Mouse (Mus musculus) small intestine, adult 2 months (tissue): ENCODE measurements around the gene Gabbr2. TPM values are rescaled to one million over a fixed set of nuclear protein-coding genes. Genes with fewer than 3 reads are reported as not detected.

ENCODE experiments used
- H3K27ac ChIP-seq: fragments of 200-500 bp; 2 replicates; pipeline ENCODE4 v1.5.1; 2012; ENCODE audit warnings: low read depth, low read length, control low read depth, inconsistent platforms; ENCODE audit not compliant: insufficient read depth
- H3K27me3 ChIP-seq: fragments of 200-500 bp; 2 replicates; pipeline ENCODE4 v1.6.1; 2012; ENCODE audit warnings: mild to moderate bottlenecking, moderate library complexity, low read length, inconsistent platforms; ENCODE audit not compliant: control insufficient read depth, insufficient read depth
- H3K36me3 ChIP-seq: fragments of 200-500 bp; 2 replicates; pipeline ENCODE4 v1.6.1; 2012; ENCODE audit warnings: mild to moderate bottlenecking, low read length, control low read depth, inconsistent platforms; ENCODE audit not compliant: control insufficient read depth, insufficient read depth
- H3K4me1 ChIP-seq: fragments of 200-500 bp; 2 replicates; pipeline ENCODE4 v1.6.1; 2012; ENCODE audit warnings: low read length, inconsistent platforms, mixed read lengths; ENCODE audit not compliant: control insufficient read depth, insufficient read depth, insufficient read length
- H3K4me3 ChIP-seq: fragments of 200-500 bp; 2 replicates; pipeline ENCODE4 v1.5.1; 2012; ENCODE audit warnings: low read depth, mild to moderate bottlenecking, control low read depth, inconsistent platforms, low read length, moderate library complexity
- CTCF ChIP-seq: fragments of 200-500 bp; IDR thresholded peaks from 2 replicates; pipeline ENCODE4 v1.5.1; 2012; ENCODE audit warnings: low read depth, mild to moderate bottlenecking, control low read depth, inconsistent platforms, low read length, moderate library complexity, mixed read lengths; ENCODE audit not compliant: insufficient replicate concordance, insufficient read length; ENCODE audit errors: extremely low read depth
- POLR2A ChIP-seq: fragments of 200-500 bp; IDR thresholded peaks from 2 replicates; pipeline ENCODE4 v1.6.1; 2012; ENCODE audit warnings: low read depth, mild to moderate bottlenecking, control low read depth, inconsistent platforms, low read length, moderate library complexity
- WGBS: fragments of 180-500 bp; shearing (Covaris S2); methylation state at CpG from one replicate; pipeline ENCODE4 v1.1.7; 2018; 5-methylcytosine and 5-hydroxymethylcytosine counted together
- polyA plus RNA-seq: library from polyadenylated mRNA; depleted of rRNA; stranded (reverse); fragments of >200 nt; gene quantifications from 2 replicates; pipeline ENCODE4 v1.2.3, GENCODE M21; 2012

Gene Gabbr2
- polyA plus RNA-seq, 1 experiment: 0.74 TPM

DNA sequence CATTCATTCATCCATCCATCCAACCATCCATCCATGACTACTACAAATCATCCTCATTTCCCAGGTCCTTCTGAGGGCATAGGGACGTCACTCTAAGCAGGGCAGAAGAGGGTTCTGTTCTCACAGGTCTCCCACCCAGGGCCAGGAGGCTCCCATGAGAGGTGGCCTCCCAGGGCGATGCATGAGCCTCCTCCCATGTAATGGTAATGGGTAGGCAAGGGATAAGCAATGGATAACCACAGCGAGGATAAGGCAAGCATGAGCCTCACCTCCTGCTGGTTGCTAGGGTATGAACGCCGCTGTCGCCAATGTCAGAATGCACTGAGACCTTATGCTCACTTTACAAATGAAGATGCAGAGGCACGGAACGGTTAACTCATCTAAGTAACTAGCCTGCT, 301.7 kb downstream of the Gabbr2 start:
- Histone ChIP-seq H3K27me3 (no peaks in the 10 kb centered on the region), H3K4me1 (no peaks in the 10 kb centered on the region), H3K4me3 (no peak overlapping the region), H3K27ac (no peak overlapping the region), H3K36me3 (no peaks in the 10 kb centered on the region)
- TF ChIP-seq POLR2A (no peak), CTCF (no peak)
- WGBS: 77% methylated on average over 8 of the region's 8 CpGs

DNA sequence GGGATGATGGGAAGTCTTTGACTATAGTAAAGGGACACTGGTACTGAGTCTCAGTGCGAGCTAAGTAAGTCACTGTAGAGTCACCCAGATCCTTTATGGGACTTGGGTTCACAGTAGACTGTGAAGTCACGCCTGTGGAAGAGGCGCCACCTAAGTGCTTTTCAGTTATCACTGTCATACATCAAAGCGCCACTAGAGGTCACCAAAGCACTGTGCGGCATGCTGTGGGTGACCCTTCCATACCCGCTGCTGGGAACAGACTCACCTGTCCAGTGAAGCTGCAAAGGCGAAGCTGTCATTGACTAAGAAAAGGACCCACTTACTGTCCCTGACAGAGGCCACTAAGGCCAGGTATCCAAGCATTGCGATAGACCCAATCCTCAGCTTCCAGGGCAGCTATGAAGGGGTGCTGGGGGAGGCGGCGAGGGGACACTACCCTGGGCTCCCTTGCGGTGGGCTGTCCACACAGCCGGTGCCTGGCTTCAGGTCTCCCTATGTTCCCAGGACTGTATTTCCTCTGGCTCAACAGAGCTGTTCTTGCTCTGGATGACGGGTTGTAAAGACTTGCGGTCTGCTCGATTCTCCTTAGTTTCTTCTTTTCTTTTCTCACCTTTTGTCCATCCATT, 302.2 kb downstream of the Gabbr2 start:
- H3K36me3 ChIP-seq: no peaks in the 10 kb centered on the region
- no peaks in the 10 kb centered on the region for H3K4me1 ChIP-seq
- 43% methylated on average over 15 of the region's 15 CpGs for WGBS
- H3K27ac ChIP-seq: no peak overlapping the region
- no peak for TF ChIP-seq POLR2A
- TF ChIP-seq CTCF: peak; percentile 91; the same call in 1 of the 2 replicates
- H3K27me3 ChIP-seq: no peaks in the 10 kb centered on the region
- no peak overlapping the region for H3K4me3 ChIP-seq

DNA sequence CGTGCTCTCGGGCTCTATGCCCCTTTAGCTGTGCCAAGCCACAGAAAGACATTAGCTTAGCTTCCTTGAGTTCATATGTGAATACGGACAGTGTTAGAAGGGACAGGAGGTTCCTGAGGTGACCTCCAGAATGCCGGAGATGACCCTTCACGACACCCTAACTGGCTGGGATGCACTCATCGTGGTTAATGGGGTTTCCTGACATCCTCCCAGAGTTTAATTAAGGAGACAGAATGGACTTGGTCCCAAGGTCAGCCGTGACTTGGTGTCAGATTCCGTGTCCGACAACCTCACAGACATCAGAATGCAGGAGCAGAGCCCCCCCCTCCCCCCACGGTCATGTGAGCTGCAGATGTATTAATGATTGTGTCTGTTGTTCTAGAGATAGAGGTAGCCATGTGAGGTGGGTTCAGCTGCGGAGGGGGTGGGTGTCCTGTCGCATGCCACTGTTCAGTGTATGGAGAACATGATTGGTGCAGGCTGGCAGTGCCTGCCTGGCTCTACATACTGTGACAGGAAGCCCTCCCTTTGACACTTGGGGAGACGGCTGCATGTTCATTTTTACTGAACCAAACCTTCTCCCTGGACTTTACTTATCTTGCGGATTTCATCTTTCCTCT, 303.4 kb downstream of the Gabbr2 start:
- H3K27me3 ChIP-seq: no peaks in the 10 kb centered on the region
- no peaks in the 10 kb centered on the region for H3K36me3 ChIP-seq
- H3K4me3 ChIP-seq: no peak overlapping the region
- WGBS: 76% methylated on average over 14 of the region's 14 CpGs
- H3K27ac ChIP-seq: no peak overlapping the region
- TF ChIP-seq POLR2A: no peak
- TF ChIP-seq CTCF: no peak
- H3K4me1 ChIP-seq: no peaks in the 10 kb centered on the region

DNA sequence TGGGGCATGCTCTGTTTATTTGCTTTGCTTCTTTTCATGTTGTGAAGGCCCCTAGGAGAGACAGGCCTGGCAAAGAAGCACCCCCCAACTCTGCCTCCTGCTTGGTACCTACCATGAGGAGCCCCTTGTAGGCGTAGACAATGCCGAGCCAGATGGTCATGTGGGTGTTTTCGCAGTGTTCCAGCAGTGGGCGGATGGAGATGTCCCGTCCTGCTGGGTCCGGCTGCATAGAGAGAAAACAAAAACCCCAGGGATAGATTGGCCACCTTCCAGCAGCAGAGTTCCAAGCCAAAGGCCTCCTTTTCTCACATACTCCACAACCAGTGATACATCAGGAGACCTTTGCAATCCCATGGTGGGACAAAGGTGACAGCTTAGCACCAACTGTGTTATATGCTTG, 307.5 kb downstream of the Gabbr2 start:
- Histone ChIP-seq H3K27me3 (no peaks in the 10 kb centered on the region), H3K36me3 (no peaks in the 10 kb centered on the region), H3K27ac (no peak overlapping the region), H3K4me1 (no peaks in the 10 kb centered on the region), H3K4me3 (no peak overlapping the region)
- TF ChIP-seq CTCF (no peak), POLR2A (no peak)
- 60% methylated on average over 6 of the region's 6 CpGs for WGBS

DNA sequence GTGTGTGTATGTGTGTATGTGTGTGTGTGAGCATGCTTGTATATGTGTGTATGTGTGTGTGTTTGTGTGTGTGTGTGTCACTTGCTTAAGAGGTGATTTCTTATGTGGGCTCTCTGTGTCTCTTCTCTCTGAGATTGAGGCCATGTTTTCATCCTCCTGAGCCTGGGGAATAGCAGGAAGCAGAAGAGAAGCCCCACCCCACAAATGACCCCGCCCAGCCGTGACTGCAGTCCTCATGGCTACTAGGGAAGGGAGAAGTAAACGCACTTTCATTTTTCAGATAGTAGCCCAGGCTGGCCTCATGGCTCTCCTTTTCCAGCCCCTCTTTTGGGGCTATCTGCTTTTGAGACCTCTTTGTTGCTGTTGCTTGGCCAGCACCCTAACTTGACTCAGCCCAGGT, 315.0 kb downstream of the Gabbr2 start:
- Histone ChIP-seq H3K27ac (no peak overlapping the region), H3K4me1 (no peaks in the 10 kb centered on the region), H3K4me3 (no peak overlapping the region), H3K27me3 (no peaks in the 10 kb centered on the region), H3K36me3 (no peaks in the 10 kb centered on the region)
- no peak for TF ChIP-seq CTCF
- no peak for TF ChIP-seq POLR2A
- 22% methylated on average over 3 of the region's 3 CpGs for WGBS

DNA sequence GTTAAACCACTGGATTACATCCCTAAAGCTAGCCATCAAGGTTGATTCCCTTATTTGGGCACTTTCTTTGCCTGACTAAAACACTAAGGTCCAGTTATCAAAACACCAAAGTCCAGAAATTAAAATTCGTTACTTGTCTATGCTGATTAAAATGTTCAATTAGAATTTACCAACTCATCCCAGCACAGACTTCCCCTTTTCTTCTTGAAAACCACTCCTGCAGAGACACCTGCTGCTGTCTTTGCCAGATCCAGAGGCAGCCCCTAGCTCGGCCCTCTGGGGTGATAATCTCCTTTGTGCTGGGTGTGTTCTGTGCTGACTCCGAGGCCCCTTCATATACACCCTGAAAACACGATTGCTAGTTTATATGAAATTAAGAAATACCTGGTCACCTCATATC, 315.7 kb downstream of the Gabbr2 start:
- no peaks in the 10 kb centered on the region for H3K36me3 ChIP-seq
- no peaks in the 10 kb centered on the region for H3K27me3 ChIP-seq
- H3K27ac ChIP-seq: no peak overlapping the region
- H3K4me1 ChIP-seq: no peaks in the 10 kb centered on the region
- TF ChIP-seq CTCF (no peak), POLR2A (no peak)
- no peak overlapping the region for H3K4me3 ChIP-seq
- WGBS: 52% methylated on average over 4 of the region's 4 CpGs

DNA sequence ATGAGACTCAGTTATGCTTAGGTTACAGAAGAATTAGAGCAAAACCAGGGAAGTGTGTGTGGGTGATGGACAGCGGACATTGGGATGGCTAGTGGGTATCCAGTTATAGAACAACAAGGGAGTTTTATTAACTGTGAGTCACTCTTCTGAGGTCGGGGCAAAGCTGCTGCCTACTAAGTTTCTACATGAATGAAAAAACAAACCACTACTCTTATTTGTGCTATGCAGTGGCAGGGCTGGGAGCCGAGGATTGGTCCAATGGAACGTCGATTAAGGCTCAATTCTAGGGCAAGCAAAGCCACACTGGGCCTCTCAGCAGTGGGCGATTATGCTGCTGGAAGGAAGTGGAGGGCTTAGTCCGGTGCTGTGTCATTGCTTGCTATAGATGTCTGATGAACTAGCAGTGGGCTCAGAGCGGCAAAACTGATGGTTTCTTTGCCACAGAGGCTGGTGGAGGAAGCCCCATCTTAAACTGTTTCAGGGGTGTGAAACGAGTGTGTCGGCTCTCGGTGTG, 316.3 kb downstream of the Gabbr2 start:
- Histone ChIP-seq H3K27me3 (no peaks in the 10 kb centered on the region), H3K4me1 (no peaks in the 10 kb centered on the region), H3K4me3 (no peak overlapping the region), H3K27ac (no peak overlapping the region), H3K36me3 (no peaks in the 10 kb centered on the region)
- TF ChIP-seq CTCF (no peak), POLR2A (no peak)
- WGBS: 73% methylated on average over 11 of the region's 11 CpGs
